Mouse (Mus musculus): ENCODE measurements at regions not wholly inside any gene's neighbourhood (a gene's known extent, or its start where the extent isn't known, plus 50 kb on each side); places are given as distances from the start of the nearest gene placed in this dataset.

- DNase-seq = no peak
Observed at GRCm38 (mm10) chr3:35387386-35387785, 366.5 kb upstream of the Atp11b start.

- DNase-seq = no peak
Observed at GRCm38 (mm10) chr3:35392657-35393056, 361.2 kb upstream of the Atp11b start.

GRCm38 (mm10) chr3:35400213-35400612 lies 353.7 kb upstream of the Atp11b start:
- no peak for DNase-seq

- no peak for DNase-seq
Observed at GRCm38 (mm10) chr3:35402666-35403065, 351.2 kb upstream of the Atp11b start.

GRCm38 (mm10) chr3:35403952-35404351 lies 350.0 kb upstream of the Atp11b start:
- DNase-seq = no peak

- no peak for DNase-seq
Observed at GRCm38 (mm10) chr3:35404492-35405390, 349.2 kb upstream of the Atp11b start.

GRCm38 (mm10) chr3:35405621-35406079 lies 348.3 kb upstream of the Atp11b start:
- no peak for DNase-seq

GRCm38 (mm10) chr3:35437687-35438086 lies 316.2 kb upstream of the Atp11b start:
- no peak for DNase-seq

GRCm38 (mm10) chr3:35462858-35463257 lies 291.0 kb upstream of the Atp11b start:
- DNase-seq = no peak

GRCm38 (mm10) chr3:35464212-35464911 lies 289.5 kb upstream of the Atp11b start:
- no peak for DNase-seq

GRCm38 (mm10) chr3:35465956-35466355 lies 287.9 kb upstream of the Atp11b start:
- DNase-seq = no peak

GRCm38 (mm10) chr3:35473351-35473750 lies 280.6 kb upstream of the Atp11b start:
- no peak for DNase-seq

GRCm38 (mm10) chr3:35474361-35474760 lies 279.5 kb upstream of the Atp11b start:
- DNase-seq = no peak

- no peak for DNase-seq
Observed at GRCm38 (mm10) chr3:35475326-35475725, 278.6 kb upstream of the Atp11b start.

- DNase-seq = no peak
Observed at GRCm38 (mm10) chr3:35480714-35481695, 272.9 kb upstream of the Atp11b start.

- DNase-seq = no peak
Observed at GRCm38 (mm10) chr3:35481841-35482240, 272.1 kb upstream of the Atp11b start.

GRCm38 (mm10) chr3:35482296-35482695 lies 271.6 kb upstream of the Atp11b start:
- DNase-seq = peak; percentile 43

GRCm38 (mm10) chr3:35482759-35483158 lies 271.1 kb upstream of the Atp11b start:
- no peak for DNase-seq

GRCm38 (mm10) chr3:35496027-35496824 lies 257.7 kb upstream of the Atp11b start:
- no peak for DNase-seq

- DNase-seq = no peak
Observed at GRCm38 (mm10) chr3:35510314-35510713, 243.6 kb upstream of the Atp11b start.

GRCm38 (mm10) chr3:35516517-35516916 lies 237.4 kb upstream of the Atp11b start:
- no peak for DNase-seq

- no peak for DNase-seq
Observed at GRCm38 (mm10) chr3:35520131-35520530, 233.8 kb upstream of the Atp11b start.
